Mouse (Mus musculus): ENCODE results near the gene Spocd1.

Spocd1 gene

GRCm38 (mm10) chr4:129918464-129918863, 10.6 kb upstream of the Spocd1 start:
- no peak for DNase-seq (ENCODE audit: low read depth, low spot score)

GRCm38 (mm10) chr4:129918901-129919300, 10.1 kb upstream of the Spocd1 start:
- DNase-seq (ENCODE audit: low read depth, low spot score), result no peak

- no peak for DNase-seq (ENCODE audit: low read depth, low spot score)
These were observed 8.3 kb upstream of the Spocd1 start for GRCm38 (mm10) chr4:129920542-129921313.

GRCm38 (mm10) chr4:129921314-129921587, 7.8 kb upstream of the Spocd1 start:
- no peak for DNase-seq (ENCODE audit: low read depth, low spot score)

GRCm38 (mm10) chr4:129924143-129924542, 4.9 kb upstream of the Spocd1 start:
- DNase-seq (ENCODE audit: low read depth, low spot score), result no peak

GRCm38 (mm10) chr4:129924694-129925093, 4.4 kb upstream of the Spocd1 start:
- no peak for DNase-seq (ENCODE audit: low read depth, low spot score)

- DNase-seq (ENCODE audit: low read depth, low spot score), result no peak
These were observed 2.5 kb upstream of the Spocd1 start for GRCm38 (mm10) chr4:129926544-129926943.

GRCm38 (mm10) chr4:129927091-129927490, 2.0 kb upstream of the Spocd1 start:
- no peak for DNase-seq (ENCODE audit: low read depth, low spot score)

GRCm38 (mm10) chr4:129928124-129928751, 811 bp upstream of the Spocd1 start:
- DNase-seq (ENCODE audit: low read depth, low spot score), result no peak

GRCm38 (mm10) chr4:129933696-129934095, 4.6 kb downstream of the Spocd1 start:
- DNase-seq (ENCODE audit: low read depth, low spot score), result no peak

GRCm38 (mm10) chr4:129934177-129934855, 5.3 kb downstream of the Spocd1 start:
- DNase-seq (ENCODE audit: low read depth, low spot score), result peak; percentile 20

GRCm38 (mm10) chr4:129951359-129951821, 22.3 kb downstream of the Spocd1 start:
- DNase-seq (ENCODE audit: low read depth, low spot score), result no peak

- DNase-seq (ENCODE audit: low read depth, low spot score), result no peak
These were observed 23.3 kb downstream of the Spocd1 start for GRCm38 (mm10) chr4:129952241-129952810.

GRCm38 (mm10) chr4:129954527-129954926, 25.5 kb downstream of the Spocd1 start:
- no peak for DNase-seq (ENCODE audit: low read depth, low spot score)

GRCm38 (mm10) chr4:129960180-129960944, 31.3 kb downstream of the Spocd1 start:
- DNase-seq (ENCODE audit: low read depth, low spot score), result peak; percentile 72

GRCm38 (mm10) chr4:129965294-129965693, 36.2 kb downstream of the Spocd1 start:
- no peak for DNase-seq (ENCODE audit: low read depth, low spot score)

- DNase-seq (ENCODE audit: low read depth, low spot score), result no peak
These were observed 37.2 kb downstream of the Spocd1 start for GRCm38 (mm10) chr4:129966201-129966600.

- peak; percentile 74 for DNase-seq (ENCODE audit: low read depth, low spot score)
These were observed 38.3 kb downstream of the Spocd1 start for GRCm38 (mm10) chr4:129967024-129968014.

GRCm38 (mm10) chr4:129970168-129970567, 41.1 kb downstream of the Spocd1 start:
- DNase-seq (ENCODE audit: low read depth, low spot score), result no peak

- no peak for DNase-seq (ENCODE audit: low read depth, low spot score)
These were observed 41.8 kb downstream of the Spocd1 start for GRCm38 (mm10) chr4:129970861-129971260.

All from brain, embryonic 18.5 days (tissue).